ENCODE assay signal across 7 mouse cellular contexts in genomic region chr3:142282706-142283105, GRCm38 (mm10).
DNase-seq lines count a peak whose midpoint lies in the region; ATAC-seq lines count a peak whose summit lies in the region.

No protein-coding gene starts in this region.

- peak; percentile 70 for DNase-seq in adipocyte (ENCODE audit: low spot score)
- DNase-seq in cerebellum, postnatal 25 days: peak; percentile 60 to 74
- peak; percentile 47 to 60 for DNase-seq in frontal cortex, postnatal 25 days (ENCODE audit: low spot score in 2 of 2)
- peak; percentile 79 to 86 for DNase-seq in left cerebral cortex, postnatal 14 days (ENCODE audit: low spot score in 2 of 2)
- DNase-seq in right cerebral cortex, postnatal 25 days: peak; percentile 52

- ATAC-seq in intestine, embryonic 15.5 days: peak; percentile 64
- ATAC-seq in megakaryocyte progenitor cell, adult 5-6 weeks (replicated peaks; ENCODE audit: poor library complexity): peak; percentile 83

- H3K9me3 ChIP-seq in intestine, embryonic 15.5 days: no peaks in the 10 kb centered on the region

- H3K9ac ChIP-seq in intestine, embryonic 15.5 days: no peak overlapping the region

- H3K27ac ChIP-seq in intestine, embryonic 15.5 days: no peak overlapping the region

- peaks cover 3% of the 10 kb centered on the region; the same call in 1 of the 2 replicates for H3K4me1 ChIP-seq in intestine, embryonic 15.5 days (replicated peaks)

- no peak overlapping the region for H3K4me3 ChIP-seq in intestine, embryonic 15.5 days (replicated peaks)

- H3K4me2 ChIP-seq in intestine, embryonic 15.5 days (replicated peaks): peak overlapping the region; percentile 37

- no peaks in the 10 kb centered on the region for H3K36me3 ChIP-seq in intestine, embryonic 15.5 days

- H3K27me3 ChIP-seq in intestine, embryonic 15.5 days (replicated peaks): no peaks in the 10 kb centered on the region

- WGBS in intestine, embryonic 15.5 days: 40% methylated on average over 9 of the region's 9 CpGs

- intact Hi-C loops in left cerebral cortex, postnatal 14 days (cut with DNase I): loop anchor here (5.0 kb wide), 1 partner anchor 195 kb away; no protein-coding TSS in a partner anchor
